Mouse (Mus musculus): ENCODE data around the gene Mier2. TPM values are rescaled to one million over a fixed set of nuclear protein-coding genes. Genes with fewer than 3 reads are reported as not detected.

Mier2 gene
- total and polyA plus RNA-seq, 3 experiments = 12.7 to 31.8 (median 12.9) TPM

GRCm38 (mm10) chr10:79538323-79538722 is 16.7 kb downstream of the Mier2 start:
- H3K9ac ChIP-seq (ENCODE audit: low read depth, low read length) = no peak overlapping the region
- intact Hi-C loops (cut with DNase I) = no loop called here
- H3K4me1 ChIP-seq (ENCODE audit: control insufficient read depth, insufficient read depth, low read length) = no peaks in the 10 kb centered on the region
- H3K27me3 ChIP-seq (ENCODE audit: control insufficient read depth, insufficient read depth, low read length) = no peaks in the 10 kb centered on the region
- TF ChIP-seq POLR2A (IDR thresholded peaks at IDR 0.05; ENCODE audit: insufficient read depth, low read depth, low read length) (no peak), EP300 (IDR thresholded peaks at IDR 0.05; ENCODE audit: insufficient read depth, low read depth, low read length) (no peak), CTCF (IDR thresholded peaks at IDR 0.05) (no peak)
- 90% methylated on average over 3 of the region's 3 CpGs for WGBS
- no peak overlapping the region for H3K4me3 ChIP-seq
- no peaks in the 10 kb centered on the region for H3K36me3 ChIP-seq (ENCODE audit: control insufficient read depth, insufficient read depth, low read length)
- no peak overlapping the region for H3K27ac ChIP-seq
- H3K79me2 ChIP-seq (replicated peaks; ENCODE audit: control insufficient read depth, insufficient read depth, low read length) = no peaks in the 10 kb centered on the region
- peak in 1 of 2 experiments; percentile 15 for DNase-seq

DNA sequence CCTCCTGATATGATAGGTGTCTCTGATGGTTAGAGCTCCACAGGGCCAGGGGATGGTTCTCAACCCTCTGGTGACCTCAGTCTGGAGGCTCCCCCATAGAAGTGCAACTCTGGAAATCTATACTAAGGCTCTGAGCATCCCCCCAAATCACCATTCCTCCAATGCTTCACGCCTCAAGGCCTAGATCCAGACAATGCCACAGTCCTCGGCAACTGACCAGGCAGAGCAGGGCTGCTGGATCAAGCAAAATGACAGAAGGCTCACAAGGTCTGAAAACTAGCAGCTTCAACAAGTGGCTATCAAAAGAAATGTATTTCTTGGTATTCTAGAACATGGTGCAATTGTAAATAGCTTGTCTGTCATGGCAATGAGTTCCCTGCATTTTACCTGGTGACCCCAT is 17.2 kb downstream of the Mier2 start:
- Histone ChIP-seq H3K4me3 (no peak overlapping the region), H3K79me2 (replicated peaks; ENCODE audit: control insufficient read depth, insufficient read depth, low read length) (no peaks in the 10 kb centered on the region), H3K27ac (no peak overlapping the region), H3K9ac (ENCODE audit: low read depth, low read length) (no peak overlapping the region), H3K27me3 (ENCODE audit: control insufficient read depth, insufficient read depth, low read length) (no peaks in the 10 kb centered on the region), H3K36me3 (ENCODE audit: control insufficient read depth, insufficient read depth, low read length) (no peaks in the 10 kb centered on the region), H3K4me1 (ENCODE audit: control insufficient read depth, insufficient read depth, low read length) (no peaks in the 10 kb centered on the region)
- 87% methylated on average over 2 of the region's 2 CpGs for WGBS
- peak in 1 of 2 experiments; percentile 4 for DNase-seq
- intact Hi-C loops (cut with DNase I) = no loop called here
- TF ChIP-seq POLR2A (IDR thresholded peaks at IDR 0.05; ENCODE audit: insufficient read depth, low read depth, low read length) (no peak), EP300 (IDR thresholded peaks at IDR 0.05; ENCODE audit: insufficient read depth, low read depth, low read length) (no peak), CTCF (IDR thresholded peaks at IDR 0.05) (no peak)

DNA sequence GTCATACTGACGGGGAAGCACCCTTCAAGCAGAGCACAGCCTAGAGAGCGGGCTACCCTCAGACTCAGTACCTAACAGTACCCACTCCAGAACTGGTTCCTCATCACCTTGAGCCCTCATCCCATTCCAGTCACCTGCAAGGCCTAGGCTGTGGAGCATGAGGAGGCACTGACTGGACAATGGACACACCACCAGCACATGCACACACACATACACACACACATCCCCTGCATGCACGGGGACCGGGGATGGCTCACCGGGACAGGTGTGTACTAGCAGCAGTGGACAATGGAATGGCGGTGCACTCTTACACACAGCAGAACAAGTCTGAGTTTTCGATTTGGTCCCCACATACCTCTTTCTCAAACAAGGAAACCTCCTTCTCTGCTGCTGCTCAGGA is 17.7 kb downstream of the Mier2 start:
- 95% methylated on average over 7 of the region's 7 CpGs for WGBS
- no peak overlapping the region for H3K27ac ChIP-seq
- TF ChIP-seq CTCF (IDR thresholded peaks at IDR 0.05) = no peak
- TF ChIP-seq EP300 (IDR thresholded peaks at IDR 0.05; ENCODE audit: insufficient read depth, low read depth, low read length) = no peak
- TF ChIP-seq POLR2A (IDR thresholded peaks at IDR 0.05; ENCODE audit: insufficient read depth, low read depth, low read length) = no peak
- no peaks in the 10 kb centered on the region for H3K79me2 ChIP-seq (replicated peaks; ENCODE audit: control insufficient read depth, insufficient read depth, low read length)
- no peak overlapping the region for H3K9ac ChIP-seq (ENCODE audit: low read depth, low read length)
- peak; percentile 1 to 12 for DNase-seq
- no peaks in the 10 kb centered on the region for H3K4me1 ChIP-seq (ENCODE audit: control insufficient read depth, insufficient read depth, low read length)
- intact Hi-C loops (cut with DNase I) = no loop called here
- no peaks in the 10 kb centered on the region for H3K27me3 ChIP-seq (ENCODE audit: control insufficient read depth, insufficient read depth, low read length)
- no peak overlapping the region for H3K4me3 ChIP-seq
- no peaks in the 10 kb centered on the region for H3K36me3 ChIP-seq (ENCODE audit: control insufficient read depth, insufficient read depth, low read length)

DNA sequence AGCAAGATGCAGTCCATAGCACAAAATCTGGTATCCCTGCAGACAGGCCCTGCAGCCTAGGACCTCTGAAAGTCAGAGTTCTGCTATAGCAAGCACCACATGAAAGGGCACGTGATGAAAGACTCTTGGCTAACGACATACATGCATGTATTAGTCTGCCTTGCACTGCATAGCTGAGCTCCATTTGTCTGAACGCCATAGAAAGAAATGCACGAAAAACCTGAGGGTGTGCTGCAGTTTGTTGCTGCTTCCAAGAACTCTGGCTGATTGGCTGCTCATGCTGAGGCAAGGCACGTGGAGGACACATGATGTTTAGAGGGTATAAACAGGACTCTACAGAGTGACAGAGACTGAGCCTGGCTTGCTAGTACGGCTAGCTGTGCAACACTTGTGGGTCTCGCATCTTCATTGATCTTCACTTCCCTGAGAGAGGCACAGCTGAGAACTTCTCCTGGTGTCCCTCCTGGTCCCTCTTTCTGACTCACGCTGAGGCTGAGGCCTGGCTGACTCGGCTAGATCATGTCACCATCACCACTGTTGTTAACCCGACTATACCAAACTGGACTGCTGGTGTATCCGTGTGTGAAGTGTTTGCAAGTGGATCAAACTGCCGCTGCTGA is 18.4 kb downstream of the Mier2 start:
- no peaks in the 10 kb centered on the region for H3K79me2 ChIP-seq (replicated peaks; ENCODE audit: control insufficient read depth, insufficient read depth, low read length)
- H3K36me3 ChIP-seq (ENCODE audit: control insufficient read depth, insufficient read depth, low read length) = no peaks in the 10 kb centered on the region
- intact Hi-C loops (cut with DNase I) = no loop called here
- no peak overlapping the region for H3K4me3 ChIP-seq
- H3K9ac ChIP-seq (ENCODE audit: low read depth, low read length) = no peak overlapping the region
- TF ChIP-seq CTCF (IDR thresholded peaks at IDR 0.05) = no peak
- TF ChIP-seq POLR2A (IDR thresholded peaks at IDR 0.05; ENCODE audit: insufficient read depth, low read depth, low read length) = no peak
- TF ChIP-seq EP300 (IDR thresholded peaks at IDR 0.05; ENCODE audit: insufficient read depth, low read depth, low read length) = no peak
- whole genome bisulfite sequencing = 81% methylated on average over 12 of the region's 12 CpGs
- no peak overlapping the region for H3K27ac ChIP-seq
- no peaks in the 10 kb centered on the region for H3K27me3 ChIP-seq (ENCODE audit: control insufficient read depth, insufficient read depth, low read length)
- DNase-seq = peak in 1 of 2 experiments; percentile 12
- H3K4me1 ChIP-seq (ENCODE audit: control insufficient read depth, insufficient read depth, low read length) = no peaks in the 10 kb centered on the region

- H3K4me1 ChIP-seq (ENCODE audit: control insufficient read depth, insufficient read depth, low read length) = no peaks in the 10 kb centered on the region
- H3K27ac ChIP-seq = no peak overlapping the region
- H3K79me2 ChIP-seq (replicated peaks; ENCODE audit: control insufficient read depth, insufficient read depth, low read length) = no peaks in the 10 kb centered on the region
- H3K27me3 ChIP-seq (ENCODE audit: control insufficient read depth, insufficient read depth, low read length) = no peaks in the 10 kb centered on the region
- no peaks in the 10 kb centered on the region for H3K36me3 ChIP-seq (ENCODE audit: control insufficient read depth, insufficient read depth, low read length)
- peak in 1 of 2 experiments; percentile 0 for DNase-seq
- TF ChIP-seq CTCF (IDR thresholded peaks at IDR 0.05) (no peak), EP300 (IDR thresholded peaks at IDR 0.05; ENCODE audit: insufficient read depth, low read depth, low read length) (no peak), POLR2A (IDR thresholded peaks at IDR 0.05; ENCODE audit: insufficient read depth, low read depth, low read length) (no peak)
- intact Hi-C loops (cut with DNase I) = no loop called here
- H3K4me3 ChIP-seq = no peak overlapping the region
- WGBS = 47% methylated on average over 1 of the region's 1 CpGs
- H3K9ac ChIP-seq (ENCODE audit: low read depth, low read length) = no peak overlapping the region
Observed at GRCm38 (mm10) chr10:79535431-79535830, 19.6 kb downstream of the Mier2 start.

GRCm38 (mm10) chr10:79534426-79534825 is 20.6 kb downstream of the Mier2 start:
- WGBS = 87% methylated on average over 2 of the region's 2 CpGs
- DNase-seq = peak in 1 of 2 experiments; percentile 13
- TF ChIP-seq EP300 (IDR thresholded peaks at IDR 0.05; ENCODE audit: insufficient read depth, low read depth, low read length) = no peak
- TF ChIP-seq CTCF (IDR thresholded peaks at IDR 0.05) = no peak
- no peak for TF ChIP-seq POLR2A (IDR thresholded peaks at IDR 0.05; ENCODE audit: insufficient read depth, low read depth, low read length)
- H3K27ac ChIP-seq = no peak overlapping the region
- H3K4me1 ChIP-seq (ENCODE audit: control insufficient read depth, insufficient read depth, low read length) = no peaks in the 10 kb centered on the region
- no peak overlapping the region for H3K9ac ChIP-seq (ENCODE audit: low read depth, low read length)
- H3K27me3 ChIP-seq (ENCODE audit: control insufficient read depth, insufficient read depth, low read length) = no peaks in the 10 kb centered on the region
- H3K36me3 ChIP-seq (ENCODE audit: control insufficient read depth, insufficient read depth, low read length) = no peaks in the 10 kb centered on the region
- intact Hi-C loops (cut with DNase I) = no loop called here
- H3K79me2 ChIP-seq (replicated peaks; ENCODE audit: control insufficient read depth, insufficient read depth, low read length) = no peaks in the 10 kb centered on the region
- H3K4me3 ChIP-seq = no peak overlapping the region
